Mouse (Mus musculus): ENCODE results near the gene Slc5a11.

DNA sequence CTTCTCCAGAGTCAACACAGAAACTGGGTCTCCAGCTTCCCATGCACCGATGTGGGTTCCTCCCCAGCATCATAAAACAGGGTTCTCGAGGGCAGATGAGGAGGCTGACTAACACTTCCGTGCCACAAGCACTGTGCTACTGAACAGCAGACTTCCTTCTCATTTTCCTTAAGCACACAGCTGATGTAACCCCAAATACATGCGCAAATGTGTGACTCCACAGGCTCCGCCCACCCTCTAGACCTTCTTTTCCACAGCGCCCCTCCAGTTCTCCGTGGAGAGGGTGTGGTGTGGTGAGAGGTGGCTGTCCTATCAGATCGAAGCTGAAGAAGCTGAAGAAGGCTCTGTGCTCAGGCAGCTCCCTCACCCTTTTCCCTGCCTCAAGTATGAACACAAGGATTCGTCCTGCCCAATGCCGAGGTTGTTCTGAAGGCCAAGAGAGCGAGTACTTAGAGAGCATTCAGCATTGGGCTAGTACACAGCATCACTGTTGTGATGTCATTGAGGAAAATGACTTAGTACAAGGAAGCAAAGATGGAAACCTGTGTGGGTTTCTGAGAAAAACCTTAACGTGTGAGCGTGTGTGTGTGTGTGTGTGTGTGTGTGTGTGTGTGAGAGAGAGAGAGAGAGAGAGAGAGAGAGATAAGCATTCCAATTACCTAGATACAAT is 108.0 kb downstream of the Slc5a11 start:
- TF ChIP-seq CTCF (IDR thresholded peaks at IDR 0.05; ENCODE audit: low read depth) (peak; percentile 22; the same call in 1 of the 2 replicates), EP300 (IDR thresholded peaks at IDR 0.05; ENCODE audit: low read depth) (no peak)

Data from liver, embryonic 14.5 days (tissue).